8 mouse cellular contexts compared by ENCODE assay signal in genomic region chr17:84114279-84114994, GRCm38 (mm10).
DNase-seq lines count a peak whose midpoint lies in the region; ATAC-seq and TF ChIP-seq lines count a peak whose summit lies in the region.

No protein-coding gene starts in this region.

- no peaks in the 10 kb centered on the region for H3K9me3 ChIP-seq in hindbrain, embryonic 10.5 days
- no peaks in the 10 kb centered on the region for H3K9me3 ChIP-seq in hindbrain, embryonic 16.5 days (ENCODE audit: control insufficient read depth, low read length)
- no peaks in the 10 kb centered on the region for H3K9me3 ChIP-seq in intestine, postnatal 0 days (ENCODE audit: control insufficient read depth)
- H3K9me3 ChIP-seq in stomach, postnatal 0 days (ENCODE audit: control insufficient read depth, low read length) = no peaks in the 10 kb centered on the region

- intact Hi-C loops in gastrocnemius, postnatal 14 days (cut with DNase I; ENCODE audit: low total_unique reads) = loop anchor here (5.0 to 10.0 kb wide), 2 partner anchors 212 to 270 kb away; no protein-coding TSS in a partner anchor

- no peak for TF ChIP-seq POLR2A in thymus, adult 2 months (IDR thresholded peaks at IDR 0.05; ENCODE audit: control insufficient read depth, extremely low read depth, insufficient read depth, low read length, poor library complexity)

- H3K4me3 ChIP-seq in hindbrain, embryonic 10.5 days = no peak overlapping the region
- H3K4me3 ChIP-seq in hindbrain, embryonic 16.5 days (ENCODE audit: low read length) = no peak overlapping the region
- H3K4me3 ChIP-seq in thymus, adult 2 months (ENCODE audit: control insufficient read depth, insufficient read depth, low read length) = no peak overlapping the region
- H3K4me3 ChIP-seq in intestine, postnatal 0 days (ENCODE audit: low read depth, low read length) = no peak overlapping the region
- H3K4me3 ChIP-seq in stomach, postnatal 0 days (ENCODE audit: low read depth, low read length) = no peak overlapping the region

- 68% methylated on average over 9 of the region's 9 CpGs for WGBS in hindbrain, embryonic 10.5 days
- WGBS in hindbrain, embryonic 16.5 days = 71% methylated on average over 9 of the region's 9 CpGs
- WGBS in thymus, adult 2 months = 35% methylated on average over 9 of the region's 9 CpGs
- WGBS in intestine, postnatal 0 days = 64% methylated on average over 9 of the region's 9 CpGs
- WGBS in stomach, postnatal 0 days = 66% methylated on average over 9 of the region's 9 CpGs

- H3K4me2 ChIP-seq in hindbrain, embryonic 16.5 days (ENCODE audit: low read length) = no peak overlapping the region
- H3K4me2 ChIP-seq in intestine, postnatal 0 days (replicated peaks; ENCODE audit: low read depth) = no peak overlapping the region
- no peak overlapping the region for H3K4me2 ChIP-seq in stomach, postnatal 0 days (replicated peaks; ENCODE audit: low read depth)

- TF ChIP-seq EP300 in stomach, postnatal 0 days (optimal IDR thresholded peaks at IDR 0.05) = no peak

- peak overlapping the region; percentile 64 for H3K27ac ChIP-seq in hindbrain, embryonic 10.5 days
- H3K27ac ChIP-seq in hindbrain, embryonic 16.5 days (ENCODE audit: low read depth, low read length) = no peak overlapping the region
- peak overlapping the region; percentile 56; the same call in 1 of the 2 replicates for H3K27ac ChIP-seq in thymus, adult 2 months (ENCODE audit: control insufficient read depth, insufficient read depth, low read length)
- H3K27ac ChIP-seq in intestine, postnatal 0 days (ENCODE audit: low read depth, low read length) = no peak overlapping the region
- H3K27ac ChIP-seq in stomach, postnatal 0 days (replicated peaks) = no peak overlapping the region

- H3K36me3 ChIP-seq in hindbrain, embryonic 10.5 days = no peaks in the 10 kb centered on the region
- H3K36me3 ChIP-seq in hindbrain, embryonic 16.5 days (ENCODE audit: control insufficient read depth, insufficient read depth, low read length) = no peaks in the 10 kb centered on the region
- no peaks in the 10 kb centered on the region for H3K36me3 ChIP-seq in thymus, adult 2 months (ENCODE audit: control insufficient read depth, insufficient read depth, low read length)
- H3K36me3 ChIP-seq in intestine, postnatal 0 days (ENCODE audit: control insufficient read depth, insufficient read depth) = no peaks in the 10 kb centered on the region
- no peaks in the 10 kb centered on the region for H3K36me3 ChIP-seq in stomach, postnatal 0 days (ENCODE audit: control insufficient read depth, insufficient read depth, low read length)

- DNase-seq in hindbrain, embryonic 10.5 days (ENCODE audit: low spot score) = no peak
- no peak for DNase-seq in thymus, adult 2 months
- no peak for DNase-seq in thymus, postnatal 25 days
- DNase-seq in stomach, postnatal 0 days (ENCODE audit: low spot score) = no peak
- DNase-seq in gastrocnemius, postnatal 14 days = no peak
- DNase-seq in right cerebral cortex, adult 2 months (ENCODE audit: low spot score in 2 of 2) = no peak

- H3K9ac ChIP-seq in hindbrain, embryonic 16.5 days (ENCODE audit: low read depth, low read length) = no peak overlapping the region
- no peak overlapping the region for H3K9ac ChIP-seq in intestine, postnatal 0 days (ENCODE audit: low read depth, low read length)
- peak overlapping the region; percentile 13; the same call in 1 of the 2 replicates for H3K9ac ChIP-seq in stomach, postnatal 0 days (ENCODE audit: low read length)

- no peak for ATAC-seq in hindbrain, embryonic 16.5 days
- peak; percentile 20; the same call in 1 of the 2 replicates for ATAC-seq in intestine, postnatal 0 days
- ATAC-seq in stomach, postnatal 0 days (ENCODE audit: low FRiP score, low TSS enrichment) = peak; percentile 3; the same call in 1 of the 2 replicates

- H3K27me3 ChIP-seq in hindbrain, embryonic 10.5 days (ENCODE audit: insufficient read depth, poor library complexity, severe bottlenecking) = no peaks in the 10 kb centered on the region
- H3K27me3 ChIP-seq in hindbrain, embryonic 16.5 days (replicated peaks; ENCODE audit: control insufficient read depth, insufficient read depth, low read length) = no peaks in the 10 kb centered on the region
- H3K27me3 ChIP-seq in thymus, adult 2 months (ENCODE audit: control insufficient read depth, insufficient read depth, low read length) = no peaks in the 10 kb centered on the region
- no peaks in the 10 kb centered on the region for H3K27me3 ChIP-seq in intestine, postnatal 0 days (replicated peaks; ENCODE audit: control insufficient read depth, insufficient read depth, low read length)
- H3K27me3 ChIP-seq in stomach, postnatal 0 days (ENCODE audit: control insufficient read depth, insufficient read depth, low read length) = no peaks in the 10 kb centered on the region

- no peak for TF ChIP-seq CTCF in thymus, adult 2 months (IDR thresholded peaks at IDR 0.05; ENCODE audit: borderline replicate concordance, control insufficient read depth, extremely low read depth, insufficient read depth, low read length, poor library complexity)
- no peak for TF ChIP-seq CTCF in intestine, postnatal 0 days (IDR thresholded peaks at IDR 0.05; ENCODE audit: low read depth)
- no peak for TF ChIP-seq CTCF in stomach, postnatal 0 days (IDR thresholded peaks at IDR 0.05; ENCODE audit: low read depth)

- peaks cover 50% of the 10 kb centered on the region for H3K4me1 ChIP-seq in hindbrain, embryonic 10.5 days (replicated peaks)
- H3K4me1 ChIP-seq in hindbrain, embryonic 16.5 days (ENCODE audit: control insufficient read depth, insufficient read depth, low read depth, low read length) = no peaks in the 10 kb centered on the region; the same call in 1 of the 2 replicates
- H3K4me1 ChIP-seq in thymus, adult 2 months (replicated peaks; ENCODE audit: control insufficient read depth, insufficient read depth, low read length) = peaks cover 72% of the 10 kb centered on the region
- H3K4me1 ChIP-seq in intestine, postnatal 0 days (replicated peaks; ENCODE audit: control insufficient read depth, insufficient read depth, low read length) = peaks cover 11% of the 10 kb centered on the region
- H3K4me1 ChIP-seq in stomach, postnatal 0 days (replicated peaks; ENCODE audit: control insufficient read depth, insufficient read depth) = peaks cover 20% of the 10 kb centered on the region

Comparison
In these comparisons a context has a peak if more than half of its experiments do, and no peak if none do; other contexts are left out.
1. H3K27ac ChIP-seq: peak in hindbrain, embryonic 10.5 days (single experiment) and thymus, adult 2 months (single experiment); none in hindbrain, embryonic 16.5 days (single experiment), intestine, postnatal 0 days (single experiment) and stomach, postnatal 0 days (single experiment).